Mouse (Mus musculus) hindbrain, embryonic 16.5 days (tissue): Measurements from ENCODE around the gene Fnbp4. TPM values are rescaled to one million over a fixed set of nuclear protein-coding genes. Genes with fewer than 3 reads are reported as not detected.

Experiments
- ATAC-seq: fragments of 200-750 bp; cut with Nextera tagmentation; 2 replicates; pipeline ENCODE4 v1.8.0; 2017; ENCODE audit warnings: moderate TSS enrichment, moderate library complexity
- H3K27ac ChIP-seq: fragments of 300-500 bp; sonication (generic); 2 replicates; pipeline ENCODE4 v1.5.1; 2014; ENCODE audit warnings: low read depth, mild to moderate bottlenecking, control low read depth, low read length, moderate library complexity
- H3K27me3 ChIP-seq: fragments of 300-500 bp; sonication (generic); replicated peaks from 2 replicates; pipeline ENCODE4 v1.6.1; 2014; ENCODE audit warnings: low read length; ENCODE audit not compliant: control insufficient read depth, insufficient read depth
- H3K36me3 ChIP-seq: fragments of 300-500 bp; sonication (generic); 2 replicates; pipeline ENCODE4 v1.6.1; 2014; ENCODE audit warnings: mild to moderate bottlenecking, low read length, moderate library complexity, mixed read lengths; ENCODE audit not compliant: control insufficient read depth, insufficient read depth
- H3K4me1 ChIP-seq: fragments of 300-500 bp; sonication (generic); 2 replicates; pipeline ENCODE4 v1.6.1; 2014; ENCODE audit warnings: low read depth, low read length; ENCODE audit not compliant: control insufficient read depth, insufficient read depth
- H3K4me2 ChIP-seq: fragments of 300-500 bp; sonication (generic); 2 replicates; pipeline ENCODE4 v1.6.1; 2014; ENCODE audit warnings: mild to moderate bottlenecking, low read length, control low read depth, moderate library complexity
- H3K4me3 ChIP-seq: fragments of 300-500 bp; sonication (generic); 2 replicates; pipeline ENCODE4 v1.5.1; 2014; ENCODE audit warnings: mild to moderate bottlenecking, low read length, control low read depth, moderate library complexity
- H3K9ac ChIP-seq: fragments of 300-500 bp; sonication (generic); 2 replicates; pipeline ENCODE4 v1.6.1; 2014; ENCODE audit warnings: low read depth, mild to moderate bottlenecking, control low read depth, low read length, moderate library complexity
- H3K9me3 ChIP-seq: fragments of 300-500 bp; sonication (generic); 2 replicates; pipeline ENCODE4 v1.6.1; 2014; ENCODE audit warnings: mild to moderate bottlenecking, low read length, moderate library complexity; ENCODE audit not compliant: control insufficient read depth
- WGBS: fragments of 180-500 bp; shearing (Covaris S2); extraction: QIAGEN DNeasy Blood & Tissue Kit; methylation state at CpG from one replicate; pipeline ENCODE4 v1.1.7; 2014; 5-methylcytosine and 5-hydroxymethylcytosine counted together
- polyA plus RNA-seq: library from polyadenylated mRNA; unstranded; fragments of >200 nt; fragmentation: Nextera tagmentation; extraction: Ambion mirVana; gene quantifications from 2 replicates; pipeline ENCODE4 v1.2.1, GENCODE M21; 2015

Fnbp4 gene
- polyA plus RNA-seq, result 75.0 and 90.6 TPM in 2 replicates

DNA sequence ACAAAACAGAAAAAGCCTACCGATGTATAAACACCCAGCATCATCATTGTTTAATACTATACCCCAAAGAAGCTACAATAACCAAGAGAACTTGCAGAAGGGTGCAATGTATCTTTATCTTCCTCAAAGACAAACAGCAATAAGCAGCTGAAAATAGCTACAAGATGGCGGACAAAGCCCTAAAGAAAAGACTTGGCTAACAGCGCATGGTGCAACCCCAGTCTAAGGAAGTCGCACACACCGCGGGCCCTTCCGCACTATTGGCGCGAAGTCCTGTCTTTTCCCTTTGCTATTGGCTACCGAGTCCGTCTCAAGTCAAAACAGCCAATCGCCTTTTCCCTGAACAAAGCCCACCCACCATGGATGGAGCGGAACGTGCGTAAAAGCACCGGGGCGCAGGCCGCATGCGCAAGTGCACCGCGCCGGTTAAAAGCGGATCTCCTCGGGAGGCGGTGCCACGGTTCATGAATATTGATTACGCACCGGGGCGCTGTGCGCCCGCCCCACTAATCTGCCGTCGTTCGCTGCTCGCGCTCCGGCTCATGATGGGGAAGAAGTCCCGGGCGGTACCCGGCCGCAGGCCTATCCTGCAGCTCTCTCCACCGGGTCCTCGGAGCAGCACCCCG, at the start of gene Fnbp4:
Gene Fnbp4, plus strand, starts transcription at position 318 of the 626 bp plus-strand sequence.
- H3K4me2 ChIP-seq, result peak within 1 kb of the TSS; percentile 73
- peak within 1 kb of the TSS; percentile 98 for H3K27ac ChIP-seq
- under 1% methylated on average over 44 of the region's 44 CpGs for WGBS
- H3K36me3 ChIP-seq, result peaks cover 3% of the 10 kb centered on the region
- H3K9me3 ChIP-seq, result no peaks in the 10 kb centered on the region
- H3K27me3 ChIP-seq, result no peaks in the 10 kb centered on the region
- H3K9ac ChIP-seq, result peak within 1 kb of the TSS; percentile 99
- ATAC-seq, result peak; percentile 100
- H3K4me1 ChIP-seq, result peaks cover 14% of the 10 kb centered on the region
- H3K4me3 ChIP-seq, result peak within 1 kb of the TSS; percentile 99

DNA sequence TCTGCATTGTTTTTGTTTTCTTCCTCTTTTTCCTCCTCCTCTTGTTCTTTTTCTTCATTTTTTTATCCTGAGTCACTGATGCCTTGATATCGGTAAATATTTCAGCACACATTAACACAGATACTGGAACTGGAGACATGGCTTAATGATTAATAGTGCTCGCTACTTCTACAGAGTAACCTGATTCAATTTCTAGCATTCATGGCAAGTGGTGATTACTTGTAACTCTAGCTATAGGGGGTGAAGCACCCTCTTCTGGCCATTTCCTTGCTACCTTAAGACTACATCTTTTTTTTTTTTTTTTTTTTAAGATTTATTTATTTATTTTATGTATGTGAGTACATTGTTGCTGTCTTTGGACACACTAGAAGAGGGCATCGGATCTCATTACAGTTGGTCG, 44.2 kb upstream of the Fnbp4 start:
- no peak overlapping the region for H3K4me3 ChIP-seq
- no peak overlapping the region for H3K9ac ChIP-seq
- no peaks in the 10 kb centered on the region for H3K27me3 ChIP-seq
- ATAC-seq, result no peak
- no peaks in the 10 kb centered on the region for H3K4me1 ChIP-seq
- peaks cover 50% of the 10 kb centered on the region for H3K36me3 ChIP-seq
- H3K27ac ChIP-seq, result no peak overlapping the region
- WGBS, result 89% methylated on average over 4 of the region's 4 CpGs
- no peak overlapping the region for H3K4me2 ChIP-seq
- H3K9me3 ChIP-seq, result no peaks in the 10 kb centered on the region

DNA sequence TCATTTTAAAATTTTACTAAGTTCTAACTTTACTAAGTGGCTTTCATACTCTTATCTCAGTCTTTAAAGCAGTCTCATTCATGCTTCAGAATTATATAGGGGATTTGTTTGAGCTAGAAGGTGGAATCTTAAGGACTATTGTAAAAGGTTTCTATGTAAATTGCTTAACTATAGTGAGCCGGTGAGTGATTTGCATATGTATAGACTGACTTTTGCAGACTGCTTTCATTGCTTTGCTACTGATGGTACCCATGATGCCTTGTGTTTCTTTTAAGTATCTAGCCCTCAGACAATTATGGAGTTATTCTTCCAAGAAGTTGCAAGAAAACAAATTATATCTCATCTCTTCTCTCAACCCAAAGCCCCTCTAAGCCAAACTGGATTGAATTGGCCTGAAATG, 36.6 kb upstream of the Fnbp4 start:
- peaks cover 40% of the 10 kb centered on the region for H3K36me3 ChIP-seq
- WGBS, result 20% methylated on average over 1 of the region's 1 CpGs
- no peaks in the 10 kb centered on the region for H3K27me3 ChIP-seq
- no peak overlapping the region for H3K4me2 ChIP-seq
- H3K9ac ChIP-seq, result no peak overlapping the region
- H3K4me3 ChIP-seq, result no peak overlapping the region
- no peak overlapping the region for H3K27ac ChIP-seq
- no peaks in the 10 kb centered on the region for H3K4me1 ChIP-seq
- no peak for ATAC-seq
- no peaks in the 10 kb centered on the region for H3K9me3 ChIP-seq

DNA sequence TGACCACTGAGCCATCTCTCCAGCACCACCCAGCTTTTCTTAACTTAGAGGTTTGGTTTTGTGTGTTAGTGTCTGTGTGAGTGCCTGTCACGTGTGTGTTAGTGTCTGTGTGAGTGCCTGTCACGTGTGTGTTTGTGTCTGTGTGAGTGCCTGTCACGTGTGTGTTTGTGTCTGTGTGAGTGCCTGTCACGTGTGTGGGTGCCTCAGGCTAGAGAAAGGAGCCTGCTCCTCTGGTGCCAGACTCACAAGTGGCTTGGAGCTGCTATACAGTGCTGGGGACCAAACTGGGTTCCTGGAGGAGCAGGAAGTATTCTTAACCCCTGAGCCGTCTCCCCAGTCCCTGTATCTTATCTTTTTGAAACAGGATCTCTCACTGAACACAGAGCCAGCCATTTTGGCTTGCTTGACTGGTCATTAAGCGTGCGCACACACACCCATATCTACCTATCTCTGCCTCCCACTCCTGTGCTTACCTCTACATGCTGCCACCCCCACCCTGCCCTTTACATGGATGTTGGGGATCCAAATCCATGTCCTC, 29.5 kb upstream of the Fnbp4 start:
- no peak for ATAC-seq
- no peaks in the 10 kb centered on the region for H3K27me3 ChIP-seq
- no peak overlapping the region for H3K4me2 ChIP-seq
- peaks cover 32% of the 10 kb centered on the region for H3K36me3 ChIP-seq
- 93% methylated on average over 7 of the region's 7 CpGs for WGBS
- no peak overlapping the region for H3K4me3 ChIP-seq
- H3K4me1 ChIP-seq, result no peaks in the 10 kb centered on the region
- H3K9me3 ChIP-seq, result no peaks in the 10 kb centered on the region
- H3K27ac ChIP-seq, result no peak overlapping the region
- no peak overlapping the region for H3K9ac ChIP-seq

DNA sequence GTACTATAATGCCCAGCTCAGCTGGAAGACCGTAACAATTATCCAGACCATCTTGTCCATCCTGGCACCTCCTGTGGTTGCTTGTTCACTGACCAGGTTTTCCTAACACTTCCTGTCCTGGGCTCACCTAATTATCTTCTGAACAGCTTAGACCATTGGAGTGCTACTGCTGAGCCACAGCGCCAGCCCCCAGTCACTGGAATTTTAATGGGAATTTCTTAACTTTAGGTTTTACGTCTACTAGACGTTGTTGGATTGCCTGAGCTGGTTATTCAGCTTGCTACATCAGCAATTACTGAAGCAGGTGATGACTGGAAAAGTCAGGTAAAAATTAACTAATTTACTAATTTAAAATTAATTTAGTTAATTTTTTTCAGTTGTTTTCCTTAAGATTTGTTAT, 27.8 kb upstream of the Fnbp4 start:
- ATAC-seq, result no peak
- H3K27me3 ChIP-seq, result no peaks in the 10 kb centered on the region
- H3K36me3 ChIP-seq, result peaks cover 31% of the 10 kb centered on the region
- WGBS, result 95% methylated on average over 4 of the region's 4 CpGs
- no peaks in the 10 kb centered on the region for H3K4me1 ChIP-seq
- no peak overlapping the region for H3K4me3 ChIP-seq
- H3K9ac ChIP-seq, result no peak overlapping the region
- H3K27ac ChIP-seq, result no peak overlapping the region
- H3K4me2 ChIP-seq, result no peak overlapping the region
- no peaks in the 10 kb centered on the region for H3K9me3 ChIP-seq

DNA sequence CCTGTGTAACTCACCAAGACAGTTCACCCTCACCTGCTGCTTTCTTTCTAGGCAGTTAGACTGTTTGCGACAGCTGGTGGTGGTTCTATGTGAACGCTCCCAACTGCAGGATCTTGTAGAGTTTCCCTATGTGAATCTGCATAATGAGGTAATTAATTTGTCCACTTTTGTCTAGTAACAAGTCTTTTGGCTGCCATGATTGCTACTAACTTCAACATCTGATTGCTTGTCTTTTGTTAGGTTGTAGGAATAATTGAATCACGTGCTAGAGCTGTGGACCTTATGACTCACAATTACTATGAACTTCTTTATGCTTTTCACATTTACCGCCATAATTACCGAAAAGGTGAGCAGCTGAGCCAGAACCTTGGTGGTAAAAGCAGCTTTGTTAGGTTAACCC, 27.2 kb upstream of the Fnbp4 start:
- H3K9me3 ChIP-seq, result no peaks in the 10 kb centered on the region
- H3K27ac ChIP-seq, result no peak overlapping the region
- no peak for ATAC-seq
- H3K4me3 ChIP-seq, result no peak overlapping the region
- H3K4me1 ChIP-seq, result no peaks in the 10 kb centered on the region
- H3K9ac ChIP-seq, result no peak overlapping the region
- H3K27me3 ChIP-seq, result no peaks in the 10 kb centered on the region
- 78% methylated on average over 5 of the region's 5 CpGs for WGBS
- H3K36me3 ChIP-seq, result peaks cover 25% of the 10 kb centered on the region
- no peak overlapping the region for H3K4me2 ChIP-seq

DNA sequence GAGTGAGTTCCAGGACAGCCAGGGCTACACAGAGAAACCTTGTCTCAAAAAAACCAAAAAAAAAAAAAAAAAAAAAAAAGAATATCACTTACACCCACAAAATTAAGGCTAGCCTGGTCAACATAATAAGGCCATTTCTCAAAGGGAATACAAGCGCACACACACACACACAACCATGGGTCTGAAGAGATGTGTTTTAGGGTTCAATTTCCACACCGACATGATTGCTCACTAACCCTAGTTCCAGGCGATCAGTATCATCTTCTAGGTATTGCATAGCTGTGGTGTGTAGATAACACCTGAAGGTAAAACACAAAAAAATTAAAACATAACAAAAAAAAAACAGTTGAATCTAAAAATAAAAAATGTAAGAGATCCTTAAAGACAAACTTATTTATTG, 18.4 kb upstream of the Fnbp4 start:
- Histone ChIP-seq H3K27ac (no peak overlapping the region), H3K36me3 (peaks cover 27% of the 10 kb centered on the region), H3K9me3 (no peaks in the 10 kb centered on the region), H3K4me2 (no peak overlapping the region), H3K27me3 (no peaks in the 10 kb centered on the region), H3K4me3 (no peak overlapping the region), H3K9ac (no peak overlapping the region), H3K4me1 (no peaks in the 10 kb centered on the region)
- WGBS, result 99% methylated on average over 3 of the region's 3 CpGs
- ATAC-seq, result no peak

DNA sequence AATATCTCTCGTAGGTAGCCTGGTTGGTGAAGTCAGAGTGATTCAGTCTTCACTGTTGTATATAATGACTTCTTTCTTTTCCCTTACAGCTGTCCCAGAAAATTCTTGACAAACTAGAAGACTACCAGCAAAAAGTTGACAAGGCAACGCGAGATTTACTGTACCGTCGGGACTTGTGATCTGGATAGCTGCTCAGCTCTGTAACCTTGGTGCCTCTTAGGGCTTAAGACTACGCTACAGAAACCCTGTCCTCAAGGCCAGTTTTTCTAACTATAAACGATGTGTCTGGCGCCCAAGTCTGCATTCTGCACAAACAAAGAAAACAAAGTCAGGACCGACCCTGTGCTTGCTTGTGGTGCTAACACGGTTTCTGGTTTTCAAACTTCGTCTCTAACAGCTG, 9.8 kb upstream of the Fnbp4 start:
- Histone ChIP-seq H3K4me3 (no peak overlapping the region), H3K36me3 (peaks cover 38% of the 10 kb centered on the region), H3K4me1 (no peaks in the 10 kb centered on the region), H3K27me3 (no peaks in the 10 kb centered on the region), H3K4me2 (no peak overlapping the region), H3K9me3 (no peaks in the 10 kb centered on the region), H3K9ac (no peak overlapping the region), H3K27ac (no peak overlapping the region)
- ATAC-seq, result no peak
- 94% methylated on average over 11 of the region's 11 CpGs for WGBS

DNA sequence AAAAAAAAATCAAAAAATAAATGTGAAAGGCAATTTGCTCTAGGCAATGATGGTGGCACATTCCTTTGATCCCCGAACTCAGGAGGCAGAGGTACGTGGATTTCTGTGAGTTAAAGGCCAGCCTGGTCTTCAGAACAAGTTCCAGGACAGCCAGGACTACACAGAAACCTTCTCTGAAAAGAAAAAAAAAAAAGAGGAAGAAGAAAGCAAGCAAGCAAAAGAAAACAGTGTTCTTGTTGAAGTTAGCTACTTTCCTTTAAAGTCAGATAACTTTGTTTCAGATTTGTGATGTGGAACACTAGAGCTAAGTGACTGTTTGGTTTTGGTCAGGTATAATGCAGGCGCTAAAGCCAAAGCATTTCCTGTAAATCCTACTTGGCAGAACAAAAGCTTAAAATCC, 6.4 kb upstream of the Fnbp4 start:
- peaks cover 18% of the 10 kb centered on the region for H3K36me3 ChIP-seq
- no peaks in the 10 kb centered on the region for H3K27me3 ChIP-seq
- H3K27ac ChIP-seq, result no peak overlapping the region
- no peaks in the 10 kb centered on the region for H3K4me1 ChIP-seq
- WGBS, result 95% methylated on average over 3 of the region's 3 CpGs
- no peak overlapping the region for H3K4me3 ChIP-seq
- no peak for ATAC-seq
- no peaks in the 10 kb centered on the region for H3K9me3 ChIP-seq
- H3K4me2 ChIP-seq, result no peak overlapping the region
- H3K9ac ChIP-seq, result no peak overlapping the region
